Mouse (Mus musculus): ENCODE measurements around the gene Mrps18b.

DNA sequence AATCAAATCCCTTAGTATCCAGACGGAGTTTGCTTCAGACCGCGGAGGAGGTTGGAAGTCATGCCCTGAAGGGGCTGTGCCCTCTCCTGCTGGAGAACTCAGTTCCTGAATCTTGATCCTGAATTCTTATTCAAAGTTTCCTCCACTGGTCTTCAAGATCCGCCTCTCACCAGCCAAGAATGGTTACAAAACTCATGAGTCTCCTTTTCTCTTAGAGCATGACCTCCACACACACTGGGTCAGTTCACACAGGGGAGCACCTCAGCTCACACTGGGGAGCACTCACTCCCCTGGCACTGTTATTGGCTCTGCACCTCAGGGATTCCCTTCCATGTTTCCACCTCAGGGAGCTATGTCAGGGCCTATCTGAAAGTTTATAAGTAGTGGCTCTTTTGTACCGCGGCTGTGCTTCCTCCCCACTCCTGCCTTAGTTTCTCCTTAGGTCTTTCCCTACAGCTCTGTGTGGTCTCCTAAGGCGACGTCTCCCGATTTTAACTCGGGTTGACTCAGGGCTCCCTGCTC lies 51.3 kb downstream of the Mrps18b start:
- TF ChIP-seq CTCF (IDR thresholded peaks at IDR 0.05; ENCODE audit: low read depth) (no peak), EP300 (IDR thresholded peaks at IDR 0.05; ENCODE audit: low read depth) (no peak)
